Mouse (Mus musculus) liver, adult 2 months (tissue): ENCODE results near the gene Rbm45. TPM values are rescaled to one million over a fixed set of nuclear protein-coding genes. Genes with fewer than 3 reads are reported as not detected.

Source experiments
- DNase-seq: peaks from one replicate; pipeline ENCODE4 v3.0.0-alpha.2; 2011; ENCODE audit warnings: low read depth, low spot score; ENCODE audit errors: extremely low read depth
- H3K27ac ChIP-seq: fragments of 200-500 bp; replicated peaks from 2 replicates; pipeline ENCODE4 v1.5.1; 2012; ENCODE audit warnings: low read depth, mild to moderate bottlenecking, control low read depth, inconsistent platforms, low read length; ENCODE audit not compliant: insufficient read depth
- H3K27me3 ChIP-seq: fragments of 200-500 bp; 2 replicates; pipeline ENCODE4 v1.6.1; 2012; ENCODE audit warnings: mild to moderate bottlenecking, moderate library complexity, low read length, inconsistent platforms; ENCODE audit not compliant: control insufficient read depth, insufficient read depth
- H3K36me3 ChIP-seq: fragments of 200-500 bp; 2 replicates; pipeline ENCODE4 v1.6.1; 2012; ENCODE audit warnings: low read length, inconsistent platforms; ENCODE audit not compliant: control insufficient read depth, insufficient read depth
- H3K4me1 ChIP-seq: fragments of 200-500 bp; 2 replicates; pipeline ENCODE4 v1.6.1; 2011; ENCODE audit warnings: low read length; ENCODE audit not compliant: control insufficient read depth, insufficient read depth
- H3K4me3 ChIP-seq: fragments of 200-500 bp; 2 replicates; pipeline ENCODE4 v1.5.1; 2011; ENCODE audit warnings: low read depth, mild to moderate bottlenecking, control low read depth, low read length, moderate library complexity; ENCODE audit not compliant: insufficient read depth
- H3K79me2 ChIP-seq: fragments of 200-500 bp; 2 replicates; pipeline ENCODE4 v1.6.1; 2012; ENCODE audit warnings: inconsistent platforms, mild to moderate bottlenecking, low read length, moderate library complexity; ENCODE audit not compliant: control insufficient read depth, insufficient read depth
- H3K9ac ChIP-seq: fragments of 200-500 bp; 2 replicates; pipeline ENCODE4 v1.6.1; 2012; ENCODE audit warnings: low read depth, mild to moderate bottlenecking, control low read depth, inconsistent platforms, low read length
- CTCF ChIP-seq: fragments of 200-500 bp; IDR thresholded peaks from 2 replicates; pipeline ENCODE4 v1.5.1; 2011; ENCODE audit warnings: low read depth, low read length, control low read depth
- POLR2A ChIP-seq: fragments of 200-500 bp; IDR thresholded peaks from 2 replicates; pipeline ENCODE4 v1.6.1; 2011; ENCODE audit warnings: low read length, control low read depth; ENCODE audit not compliant: insufficient read depth; ENCODE audit errors: extremely low read depth
- WGBS: fragments of 180-500 bp; shearing (Covaris S2); methylation state at CpG from one replicate; pipeline ENCODE4 v1.1.7; 2018; 5-methylcytosine and 5-hydroxymethylcytosine counted together
- polyA plus RNA-seq: library from polyadenylated mRNA; depleted of rRNA; stranded (reverse); fragments of >200 nt; gene quantifications from 2 replicates; pipeline ENCODE4 v1.2.3, GENCODE M21; 2012
- total RNA-seq: library from RNA; depleted of rRNA; stranded (reverse); fragments of >200 nt; gene quantifications from 2 replicates; pipeline ENCODE4 v1.2.3, GENCODE M21; 2014

Gene Rbm45
- total and polyA plus RNA-seq, 2 experiments, result 5.2 to 10.0 TPM

DNA sequence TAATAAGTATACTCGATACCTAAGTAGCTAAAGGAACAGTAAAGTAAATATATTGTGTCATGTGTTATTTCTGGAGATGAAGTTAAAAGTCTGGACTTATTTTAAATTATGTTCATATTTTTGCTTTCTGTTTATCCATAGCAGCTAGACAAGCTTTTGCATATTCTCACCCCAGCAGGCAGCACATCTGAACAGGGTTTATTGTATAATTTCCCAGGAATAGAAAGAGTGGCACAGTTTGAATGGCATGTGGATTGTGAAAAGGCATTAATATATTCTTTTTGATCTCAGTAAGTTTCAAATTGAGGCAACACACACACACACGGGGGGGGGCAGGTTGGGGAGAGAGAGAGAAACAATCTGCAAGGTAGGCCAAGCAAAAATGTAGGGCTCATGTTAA, 43.1 kb downstream of the Rbm45 start:
- DNase-seq, result no peak
- H3K36me3 ChIP-seq, result no peaks in the 10 kb centered on the region
- no peak for TF ChIP-seq CTCF
- TF ChIP-seq POLR2A, result no peak
- no peaks in the 10 kb centered on the region for H3K79me2 ChIP-seq
- WGBS, result 64% methylated on average over 2 of the region's 2 CpGs
- no peak overlapping the region for H3K9ac ChIP-seq
- no peaks in the 10 kb centered on the region for H3K4me1 ChIP-seq
- no peaks in the 10 kb centered on the region; the same call in 1 of the 2 replicates for H3K27me3 ChIP-seq
- no peak overlapping the region for H3K4me3 ChIP-seq
- H3K27ac ChIP-seq, result no peak overlapping the region

DNA sequence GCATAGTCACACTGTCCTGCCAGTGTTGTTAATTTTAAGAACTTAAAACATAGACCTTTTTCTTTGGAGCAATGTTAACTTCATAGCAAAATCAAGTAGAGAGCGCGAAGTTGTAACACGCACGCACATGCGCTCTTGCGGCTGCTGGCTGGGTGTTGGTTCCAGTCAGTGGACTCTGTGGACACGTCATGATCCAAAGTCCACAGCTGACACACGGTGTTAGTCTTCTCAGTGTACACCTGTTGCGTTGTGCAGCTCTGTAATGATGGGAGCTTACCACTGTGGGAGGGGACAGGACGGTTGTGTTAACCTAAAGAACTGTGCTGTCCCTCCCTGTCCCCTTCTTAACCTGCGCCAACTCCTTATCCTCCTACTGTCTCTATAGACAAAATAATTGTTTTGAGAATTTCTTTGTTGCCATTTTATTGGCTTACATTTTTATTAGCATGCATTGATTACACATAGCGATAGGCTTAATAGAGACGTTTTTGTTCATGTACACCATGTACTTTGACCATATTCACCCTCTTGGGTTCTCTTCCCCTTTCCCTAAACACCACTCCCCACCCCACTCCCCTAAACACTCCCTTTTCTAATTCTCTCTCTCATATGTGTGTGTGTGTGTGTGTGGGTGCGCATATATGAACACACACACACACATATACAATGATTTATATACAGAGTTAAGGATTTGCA, 47.8 kb downstream of the Rbm45 start:
- DNase-seq, result no peak
- no peak overlapping the region for H3K4me3 ChIP-seq
- no peaks in the 10 kb centered on the region for H3K27me3 ChIP-seq
- H3K9ac ChIP-seq, result no peak overlapping the region
- TF ChIP-seq POLR2A (no peak), CTCF (no peak)
- no peak overlapping the region for H3K27ac ChIP-seq
- no peaks in the 10 kb centered on the region for H3K36me3 ChIP-seq
- H3K79me2 ChIP-seq, result no peaks in the 10 kb centered on the region
- no peaks in the 10 kb centered on the region for H3K4me1 ChIP-seq
- 83% methylated on average over 14 of the region's 14 CpGs for WGBS

DNA sequence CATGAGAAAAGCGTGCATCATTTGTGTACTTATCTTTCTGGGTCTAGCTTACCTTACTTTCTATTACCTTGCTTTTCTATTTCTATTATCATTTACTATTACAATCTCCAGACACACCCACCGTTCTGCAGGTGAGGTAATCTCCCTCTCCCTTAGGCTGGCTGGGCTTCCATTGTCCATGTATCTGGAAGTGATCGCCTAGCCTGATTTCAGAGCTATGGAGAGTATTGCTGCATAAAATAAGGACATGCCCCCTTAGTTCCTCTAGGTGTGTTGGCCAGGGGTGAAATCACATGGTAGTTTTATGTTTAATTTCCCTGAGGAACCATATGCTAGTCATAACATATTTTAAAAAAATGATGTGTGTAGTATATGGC, 48.3 kb downstream of the Rbm45 start:
- TF ChIP-seq POLR2A (no peak), CTCF (no peak)
- Histone ChIP-seq H3K36me3 (no peaks in the 10 kb centered on the region), H3K4me3 (no peak overlapping the region), H3K27me3 (no peaks in the 10 kb centered on the region), H3K79me2 (no peaks in the 10 kb centered on the region), H3K27ac (no peak overlapping the region), H3K9ac (no peak overlapping the region), H3K4me1 (no peaks in the 10 kb centered on the region)
- WGBS, result 95% methylated on average over 3 of the region's 3 CpGs
- no peak for DNase-seq

DNA sequence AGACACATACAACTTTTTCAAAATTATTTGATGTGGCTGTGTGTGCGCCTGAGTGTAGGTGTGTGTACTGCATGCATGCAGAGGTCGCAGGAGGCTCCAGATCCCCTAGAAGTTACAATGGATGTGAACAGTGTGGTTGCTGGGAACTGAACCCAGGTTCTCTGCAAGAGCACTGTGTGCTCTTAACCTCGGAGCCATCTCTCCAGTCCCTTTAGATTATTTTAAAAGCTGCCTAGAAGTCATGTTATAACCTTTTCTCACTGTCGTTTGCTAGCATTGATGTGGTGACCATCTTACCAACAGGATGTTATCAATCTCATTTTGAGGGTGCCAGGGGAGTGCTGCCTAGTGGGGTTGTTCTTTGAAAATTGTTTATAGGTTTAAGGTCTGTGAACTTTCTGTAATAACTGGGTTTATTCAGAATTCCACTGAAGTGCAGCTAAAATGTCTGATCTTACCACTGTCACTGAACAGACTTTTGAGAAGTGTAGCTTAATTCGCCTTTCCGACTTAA, 51.7 kb downstream of the Rbm45 start:
- 79% methylated on average over 6 of the region's 6 CpGs for WGBS
- TF ChIP-seq CTCF (no peak), POLR2A (no peak)
- no peak for DNase-seq

DNA sequence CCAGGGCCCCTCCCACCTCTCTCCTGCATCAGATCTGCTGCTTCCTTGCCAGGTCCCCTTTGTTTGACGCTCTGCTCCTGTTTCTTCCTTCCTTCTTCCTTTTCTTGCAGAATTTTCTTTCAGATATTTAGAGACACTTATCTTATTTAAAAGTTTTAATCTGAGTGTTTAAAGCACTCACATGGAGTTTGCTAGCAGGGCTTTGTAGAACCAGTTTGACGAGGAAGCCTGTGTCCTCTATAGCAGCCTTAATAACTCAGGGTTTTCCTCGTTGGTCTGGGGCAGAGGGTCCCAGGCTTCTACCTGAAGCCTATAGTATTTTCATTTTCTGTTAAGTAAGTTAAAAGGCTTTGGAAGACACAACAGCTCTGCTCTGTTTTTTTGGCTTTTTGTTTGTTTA, 57.0 kb downstream of the Rbm45 start:
- WGBS, result 58% methylated on average over 3 of the region's 3 CpGs
- H3K79me2 ChIP-seq, result no peaks in the 10 kb centered on the region
- H3K27me3 ChIP-seq, result no peaks in the 10 kb centered on the region
- no peaks in the 10 kb centered on the region for H3K4me1 ChIP-seq
- TF ChIP-seq POLR2A, result no peak
- no peak overlapping the region for H3K4me3 ChIP-seq
- H3K9ac ChIP-seq, result no peak overlapping the region
- no peak overlapping the region for H3K27ac ChIP-seq
- DNase-seq, result no peak
- H3K36me3 ChIP-seq, result no peaks in the 10 kb centered on the region

More for the DNA sequence above, 51.7 kb downstream of the Rbm45 start:
- Histone ChIP-seq H3K27ac (no peak overlapping the region), H3K36me3 (no peaks in the 10 kb centered on the region), H3K4me3 (no peak overlapping the region), H3K9ac (no peak overlapping the region), H3K27me3 (no peaks in the 10 kb centered on the region), H3K4me1 (no peaks in the 10 kb centered on the region), H3K79me2 (no peaks in the 10 kb centered on the region)

DNA sequence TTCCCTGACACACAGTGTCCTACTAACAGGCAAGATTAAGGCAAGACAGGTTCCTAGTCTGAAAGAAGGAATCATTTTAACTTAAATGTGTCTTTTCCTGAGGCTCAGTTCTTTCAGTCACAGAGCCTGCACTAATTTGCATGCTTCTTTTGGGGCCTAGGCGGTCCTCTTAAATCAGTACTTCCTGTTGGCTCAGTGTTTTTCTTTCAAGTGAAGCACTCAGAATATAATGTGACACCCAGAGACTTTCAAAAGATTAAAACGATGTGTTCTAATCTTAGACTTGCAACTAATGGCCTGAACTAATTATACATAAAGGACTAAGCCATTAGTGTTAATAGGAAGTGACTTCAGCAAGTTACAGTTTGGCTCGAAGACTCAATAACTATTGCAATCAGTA, 59.5 kb downstream of the Rbm45 start:
- no peak for DNase-seq
- Histone ChIP-seq H3K36me3 (no peaks in the 10 kb centered on the region), H3K79me2 (no peaks in the 10 kb centered on the region), H3K27me3 (no peaks in the 10 kb centered on the region), H3K9ac (no peak overlapping the region), H3K27ac (no peak overlapping the region), H3K4me3 (no peak overlapping the region), H3K4me1 (no peaks in the 10 kb centered on the region)
- TF ChIP-seq POLR2A (no peak), CTCF (no peak)
- 76% methylated on average over 3 of the region's 3 CpGs for WGBS
